Mouse (Mus musculus): ENCODE results near the gene Klhl31.

Gene Klhl31

GRCm38 (mm10) chr9:77624171-77624570 lies 12.1 kb upstream of the Klhl31 start:
- peak; percentile 70 for DNase-seq

GRCm38 (mm10) chr9:77628676-77629075 lies 7.6 kb upstream of the Klhl31 start:
- DNase-seq, result peak; percentile 94

GRCm38 (mm10) chr9:77629708-77630107 lies 6.6 kb upstream of the Klhl31 start:
- DNase-seq, result no peak

- DNase-seq, result no peak
Observed at GRCm38 (mm10) chr9:77630764-77631163, 5.5 kb upstream of the Klhl31 start.

- no peak for DNase-seq
Observed at GRCm38 (mm10) chr9:77632432-77632831, 3.9 kb upstream of the Klhl31 start.

- DNase-seq, result no peak
Observed at GRCm38 (mm10) chr9:77636003-77636402, 297 bp upstream of the Klhl31 start.

GRCm38 (mm10) chr9:77637357-77637756 lies 1.1 kb downstream of the Klhl31 start:
- DNase-seq, result peak; percentile 93

GRCm38 (mm10) chr9:77645176-77645575 lies 8.9 kb downstream of the Klhl31 start:
- no peak for DNase-seq

- DNase-seq, result no peak
Observed at GRCm38 (mm10) chr9:77651847-77652246, 15.5 kb downstream of the Klhl31 start.

GRCm38 (mm10) chr9:77653907-77654306 lies 17.6 kb downstream of the Klhl31 start:
- no peak for DNase-seq

GRCm38 (mm10) chr9:77655181-77655934 lies 19.1 kb downstream of the Klhl31 start:
- DNase-seq, result peak; percentile 89

- no peak for DNase-seq
Observed at GRCm38 (mm10) chr9:77655935-77656288, 19.6 kb downstream of the Klhl31 start.

GRCm38 (mm10) chr9:77662917-77663316 lies 26.6 kb downstream of the Klhl31 start:
- no peak for DNase-seq

- no peak for DNase-seq
Observed at GRCm38 (mm10) chr9:77670095-77670494, 33.8 kb downstream of the Klhl31 start.

- DNase-seq, result no peak
Observed at GRCm38 (mm10) chr9:77671004-77671403, 34.7 kb downstream of the Klhl31 start.

- DNase-seq, result no peak
Observed at GRCm38 (mm10) chr9:77673218-77673617, 36.9 kb downstream of the Klhl31 start.

GRCm38 (mm10) chr9:77673986-77674385 lies 37.7 kb downstream of the Klhl31 start:
- no peak for DNase-seq

- DNase-seq, result no peak
Observed at GRCm38 (mm10) chr9:77684938-77685337, 48.6 kb downstream of the Klhl31 start.

GRCm38 (mm10) chr9:77685825-77686500 lies 49.7 kb downstream of the Klhl31 start:
- DNase-seq, result peak; percentile 90

GRCm38 (mm10) chr9:77692707-77693106 lies 56.4 kb downstream of the Klhl31 start:
- DNase-seq, result no peak

- DNase-seq, result no peak
Observed at GRCm38 (mm10) chr9:77693405-77693804, 57.1 kb downstream of the Klhl31 start.

- no peak for DNase-seq
Observed at GRCm38 (mm10) chr9:77695586-77695985, 59.3 kb downstream of the Klhl31 start.

GRCm38 (mm10) chr9:77703476-77703875 lies 67.2 kb downstream of the Klhl31 start:
- DNase-seq, result no peak

GRCm38 (mm10) chr9:77704108-77704507 lies 67.8 kb downstream of the Klhl31 start:
- DNase-seq, result no peak

GRCm38 (mm10) chr9:77706515-77706914 lies 70.2 kb downstream of the Klhl31 start:
- DNase-seq, result no peak

Measured in heart, adult 11 months (tissue).